In the genomic region with DNA sequence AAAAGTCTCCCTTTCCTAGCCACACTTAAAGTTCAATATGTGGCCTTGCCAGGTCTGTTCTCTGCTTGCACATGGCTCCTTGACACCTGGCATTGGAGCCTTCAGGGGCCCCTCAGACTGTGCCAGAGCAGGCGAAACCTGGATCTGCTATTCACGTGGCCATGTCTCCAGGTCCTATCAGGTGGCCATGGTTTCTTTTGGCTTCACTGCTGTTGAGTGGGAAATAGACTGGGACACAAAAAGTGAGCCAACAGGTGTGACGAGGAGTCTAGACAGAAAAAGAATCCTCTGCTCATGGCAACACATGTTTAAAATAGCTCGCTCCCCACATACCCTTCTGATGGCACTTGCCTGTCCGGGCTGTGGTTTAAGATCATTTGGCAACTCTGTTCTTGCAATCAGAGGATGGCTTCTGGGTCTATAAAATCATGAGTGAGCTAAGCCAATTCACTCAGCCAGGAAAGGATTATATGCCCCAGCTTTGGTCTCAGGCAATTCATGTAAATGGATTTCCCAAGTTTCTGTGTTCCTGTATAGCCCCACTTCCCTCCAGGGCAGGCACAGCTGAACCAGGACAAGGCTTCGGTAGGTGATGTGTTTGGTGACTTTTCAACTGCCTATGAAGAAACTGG, we compare ENCODE assay signal across 13 mouse cellular contexts.
"Had no signal": no experiment of that assay in that cellular context is flagged by ENCODE, and none has a peak within 500 bp of the region (broad histone marks: within the 10 kb centered on the region; RNA-seq: fewer than 3 reads in every experiment).

No protein-coding gene starts in this region.

- H3K27ac ChIP-seq: kidney, embryonic 15.5 days; left cerebral cortex, adult 2 months; limb, embryonic 12.5 days; liver, embryonic 15.5 days; midbrain, embryonic 10.5 days; neural tube, embryonic 12.5 days had no signal

- H3K4me3 ChIP-seq: kidney, embryonic 15.5 days; left cerebral cortex, adult 2 months; limb, embryonic 12.5 days; liver, embryonic 15.5 days; midbrain, embryonic 10.5 days; neural tube, embryonic 12.5 days had no signal

- DNase-seq: lung, embryonic 14.5 days; lung, postnatal 10 days; lung, postnatal 4 days; midbrain, embryonic 14.5 days; spleen, adult 18-20 months; thymus, adult 2 months; thymus, postnatal 4 days had no signal
